Mouse (Mus musculus) limb, embryonic 15.5 days (tissue): Measurements from ENCODE around the gene Nrxn3. TPM values are rescaled to one million over a fixed set of nuclear protein-coding genes. Genes with fewer than 3 reads are reported as not detected.

Experiments used
- ATAC-seq: fragments of 200-750 bp; cut with Nextera tagmentation; 2 replicates; pipeline ENCODE4 v1.8.0; 2017; ENCODE audit warnings: low read depth, moderate TSS enrichment; ENCODE audit not compliant: insufficient number of reproducible peaks, low FRiP score, low TSS enrichment
- H3K27ac ChIP-seq: fragments of 300-500 bp; sonication (generic); 2 replicates; pipeline ENCODE4 v1.5.1; 2015; ENCODE audit warnings: moderate library complexity, mild to moderate bottlenecking, inconsistent platforms
- H3K27me3 ChIP-seq: fragments of 300-500 bp; sonication (generic); 2 replicates; pipeline ENCODE4 v1.6.1; 2015; ENCODE audit warnings: inconsistent platforms
- H3K36me3 ChIP-seq: fragments of 300-500 bp; sonication (generic); 2 replicates; pipeline ENCODE4 v1.6.1; 2015; ENCODE audit warnings: inconsistent platforms
- H3K4me1 ChIP-seq: fragments of 300-500 bp; sonication (generic); 2 replicates; pipeline ENCODE4 v1.6.1; 2015; ENCODE audit warnings: inconsistent platforms
- H3K4me2 ChIP-seq: fragments of 300-500 bp; sonication (generic); 2 replicates; pipeline ENCODE4 v1.6.1; 2015; ENCODE audit warnings: mild to moderate bottlenecking, inconsistent platforms
- H3K4me3 ChIP-seq: fragments of 300-500 bp; sonication (generic); 2 replicates; pipeline ENCODE4 v1.5.1; 2015; ENCODE audit warnings: mild to moderate bottlenecking, inconsistent platforms
- H3K9ac ChIP-seq: fragments of 300-500 bp; sonication (generic); 2 replicates; pipeline ENCODE4 v1.6.1; 2015; ENCODE audit warnings: inconsistent platforms
- H3K9me3 ChIP-seq: fragments of 300-500 bp; sonication (generic); 2 replicates; pipeline ENCODE4 v1.6.1; 2016; ENCODE audit warnings: inconsistent platforms
- WGBS: fragments of 180-500 bp; shearing (Covaris S2); methylation state at CpG from one replicate; pipeline ENCODE4 v1.1.7; 2015; 5-methylcytosine and 5-hydroxymethylcytosine counted together
- polyA plus RNA-seq: library from polyadenylated mRNA; unstranded; fragments of >200 nt; fragmentation: Nextera tagmentation; extraction: Ambion mirVana; gene quantifications from 2 replicates; pipeline ENCODE4 v1.2.1, GENCODE M21; 2015

The Nrxn3 gene
- polyA plus RNA-seq, 1 experiment from 2014 or later: 0.70 TPM

- Histone ChIP-seq H3K36me3 (no peaks in the 10 kb centered on the region), H3K9me3 (no peaks in the 10 kb centered on the region), H3K4me3 (no peak overlapping the region), H3K4me2 (no peak overlapping the region), H3K9ac (no peak overlapping the region), H3K27me3 (no peaks in the 10 kb centered on the region), H3K4me1 (no peaks in the 10 kb centered on the region), H3K27ac (no peak overlapping the region)
- WGBS: 78% methylated on average over 5 of the region's 5 CpGs
- ATAC-seq: no peak
These were observed 1107.7 kb downstream of the Nrxn3 start for GRCm38 (mm10) chr12:89830350-89830749.

- no peaks in the 10 kb centered on the region for H3K9me3 ChIP-seq
- H3K4me3 ChIP-seq: no peak overlapping the region
- no peak for ATAC-seq
- no peaks in the 10 kb centered on the region for H3K4me1 ChIP-seq
- H3K9ac ChIP-seq: no peak overlapping the region
- H3K36me3 ChIP-seq: no peaks in the 10 kb centered on the region
- no peak overlapping the region for H3K4me2 ChIP-seq
- WGBS: 77% methylated on average over 6 of the region's 6 CpGs
- H3K27me3 ChIP-seq: no peaks in the 10 kb centered on the region
- H3K27ac ChIP-seq: no peak overlapping the region
These were observed 1108.6 kb downstream of the Nrxn3 start for GRCm38 (mm10) chr12:89831300-89831699.

- H3K27ac ChIP-seq: no peak overlapping the region
- H3K9me3 ChIP-seq: no peaks in the 10 kb centered on the region
- H3K4me1 ChIP-seq: no peaks in the 10 kb centered on the region
- 52% methylated on average over 3 of the region's 3 CpGs for WGBS
- no peak for ATAC-seq
- no peaks in the 10 kb centered on the region for H3K27me3 ChIP-seq
- no peak overlapping the region for H3K9ac ChIP-seq
- no peak overlapping the region for H3K4me3 ChIP-seq
- no peaks in the 10 kb centered on the region for H3K36me3 ChIP-seq
- no peak overlapping the region for H3K4me2 ChIP-seq
These were observed 1113.6 kb downstream of the Nrxn3 start for GRCm38 (mm10) chr12:89836271-89836670.

- WGBS: 94% methylated on average over 1 of the region's 1 CpGs
- ATAC-seq: no peak
- H3K9me3 ChIP-seq: no peaks in the 10 kb centered on the region
- H3K4me1 ChIP-seq: no peaks in the 10 kb centered on the region
- no peak overlapping the region for H3K9ac ChIP-seq
- no peak overlapping the region for H3K4me3 ChIP-seq
- H3K27ac ChIP-seq: no peak overlapping the region
- no peak overlapping the region for H3K4me2 ChIP-seq
- H3K27me3 ChIP-seq: no peaks in the 10 kb centered on the region
- no peaks in the 10 kb centered on the region for H3K36me3 ChIP-seq
These were observed 1120.2 kb downstream of the Nrxn3 start for GRCm38 (mm10) chr12:89842861-89843260.

- H3K9me3 ChIP-seq: no peaks in the 10 kb centered on the region
- no peaks in the 10 kb centered on the region for H3K4me1 ChIP-seq
- H3K9ac ChIP-seq: no peak overlapping the region
- no peak overlapping the region for H3K4me2 ChIP-seq
- H3K4me3 ChIP-seq: no peak overlapping the region
- H3K36me3 ChIP-seq: no peaks in the 10 kb centered on the region
- WGBS: 66% methylated on average over 1 of the region's 1 CpGs
- no peak overlapping the region for H3K27ac ChIP-seq
- H3K27me3 ChIP-seq: no peaks in the 10 kb centered on the region
- no peak for ATAC-seq
These were observed 1125.4 kb downstream of the Nrxn3 start for GRCm38 (mm10) chr12:89848116-89848515.

- Histone ChIP-seq H3K9ac (no peak overlapping the region), H3K4me1 (no peaks in the 10 kb centered on the region), H3K36me3 (no peaks in the 10 kb centered on the region), H3K27ac (no peak overlapping the region), H3K27me3 (no peaks in the 10 kb centered on the region), H3K4me2 (no peak overlapping the region), H3K4me3 (no peak overlapping the region), H3K9me3 (no peaks in the 10 kb centered on the region)
- WGBS: 25% methylated on average over 4 of the region's 4 CpGs
- ATAC-seq: no peak
These were observed 1131.7 kb downstream of the Nrxn3 start for GRCm38 (mm10) chr12:89854355-89854754.

GRCm38 (mm10) chr12:89867124-89867523 lies 1144.4 kb downstream of the Nrxn3 start:
- no peak for ATAC-seq
- Histone ChIP-seq H3K9ac (no peak overlapping the region), H3K27me3 (no peaks in the 10 kb centered on the region), H3K27ac (no peak overlapping the region), H3K4me1 (no peaks in the 10 kb centered on the region), H3K9me3 (no peaks in the 10 kb centered on the region), H3K4me3 (no peak overlapping the region), H3K4me2 (no peak overlapping the region), H3K36me3 (no peaks in the 10 kb centered on the region)

- no peak overlapping the region for H3K4me3 ChIP-seq
- H3K27me3 ChIP-seq: no peaks in the 10 kb centered on the region
- no peak overlapping the region for H3K27ac ChIP-seq
- no peaks in the 10 kb centered on the region for H3K4me1 ChIP-seq
- no peak overlapping the region for H3K4me2 ChIP-seq
- no peaks in the 10 kb centered on the region for H3K9me3 ChIP-seq
- H3K36me3 ChIP-seq: no peaks in the 10 kb centered on the region
- no peak overlapping the region for H3K9ac ChIP-seq
- WGBS: 66% methylated on average over 8 of the region's 8 CpGs
- ATAC-seq: no peak
These were observed 1160.1 kb downstream of the Nrxn3 start for GRCm38 (mm10) chr12:89882617-89883370.

GRCm38 (mm10) chr12:89884576-89884975 lies 1161.9 kb downstream of the Nrxn3 start:
- no peak overlapping the region for H3K27ac ChIP-seq
- H3K9me3 ChIP-seq: no peaks in the 10 kb centered on the region
- H3K9ac ChIP-seq: no peak overlapping the region
- H3K36me3 ChIP-seq: no peaks in the 10 kb centered on the region
- ATAC-seq: no peak
- H3K4me3 ChIP-seq: no peak overlapping the region
- WGBS: 83% methylated on average over 1 of the region's 1 CpGs
- H3K4me1 ChIP-seq: no peaks in the 10 kb centered on the region
- H3K27me3 ChIP-seq: no peaks in the 10 kb centered on the region
- H3K4me2 ChIP-seq: no peak overlapping the region

GRCm38 (mm10) chr12:89888647-89889046 lies 1166.0 kb downstream of the Nrxn3 start:
- WGBS: 75% methylated on average over 3 of the region's 3 CpGs
- no peaks in the 10 kb centered on the region for H3K9me3 ChIP-seq
- H3K27me3 ChIP-seq: no peaks in the 10 kb centered on the region
- ATAC-seq: no peak
- H3K4me3 ChIP-seq: no peak overlapping the region
- no peaks in the 10 kb centered on the region for H3K36me3 ChIP-seq
- H3K4me1 ChIP-seq: no peaks in the 10 kb centered on the region
- no peak overlapping the region for H3K9ac ChIP-seq
- H3K27ac ChIP-seq: no peak overlapping the region
- H3K4me2 ChIP-seq: no peak overlapping the region

GRCm38 (mm10) chr12:89896901-89897300 lies 1174.2 kb downstream of the Nrxn3 start:
- no peaks in the 10 kb centered on the region for H3K4me1 ChIP-seq
- H3K4me2 ChIP-seq: no peak overlapping the region
- H3K9me3 ChIP-seq: no peaks in the 10 kb centered on the region
- no peaks in the 10 kb centered on the region for H3K36me3 ChIP-seq
- no peak overlapping the region for H3K4me3 ChIP-seq
- WGBS: 58% methylated on average over 2 of the region's 2 CpGs
- H3K27ac ChIP-seq: no peak overlapping the region
- no peak overlapping the region for H3K9ac ChIP-seq
- H3K27me3 ChIP-seq: no peaks in the 10 kb centered on the region
- no peak for ATAC-seq

- Histone ChIP-seq H3K4me2 (no peak overlapping the region), H3K27me3 (no peaks in the 10 kb centered on the region), H3K9ac (no peak overlapping the region), H3K9me3 (no peaks in the 10 kb centered on the region), H3K36me3 (no peaks in the 10 kb centered on the region), H3K4me1 (no peaks in the 10 kb centered on the region), H3K4me3 (no peak overlapping the region), H3K27ac (no peak overlapping the region)
- no peak for ATAC-seq
- 56% methylated on average over 3 of the region's 3 CpGs for WGBS
These were observed 1186.9 kb downstream of the Nrxn3 start for GRCm38 (mm10) chr12:89909578-89909977.
